In genomic region chr6:3678286-3678685, GRCm38 (mm10) we compare ENCODE assay signal across 7 mouse cellular contexts.
A peak's percentile ranks its signal among the peaks of the same experiment; 100 is the strongest.
DNase-seq lines count a peak whose midpoint lies in the region; ATAC-seq and TF ChIP-seq lines count a peak whose summit lies in the region.
"Not testable (repeated sequence)": the region's sequence is repeated elsewhere in the genome, so short reads cannot be mapped to it uniquely, and the experiment has no call there.

No protein-coding gene starts in this region.

- 28% methylated on average over 2 of the region's 2 CpGs for WGBS in forebrain, embryonic 10.5 days
- WGBS in midbrain, embryonic 10.5 days: 20% methylated on average over 2 of the region's 2 CpGs
- WGBS in midbrain, embryonic 12.5 days: 10% methylated on average over 2 of the region's 2 CpGs

- not testable (repeated sequence) for H3K4me2 ChIP-seq in midbrain, embryonic 12.5 days (replicated peaks)

- H3K4me1 ChIP-seq in ES-Bruce4 (ENCODE audit: control insufficient read depth, insufficient read depth, low read length); ES-E14 (ENCODE audit: control insufficient read depth in 2 of 2, insufficient read depth in 2 of 2, low read length in 2 of 2, poor library complexity in 1 of 2); midbrain, embryonic 12.5 days: not testable (repeated sequence)
- peaks cover 12% of the 10 kb centered on the region for H3K4me1 ChIP-seq in forebrain, embryonic 10.5 days
- H3K4me1 ChIP-seq in midbrain, embryonic 10.5 days: peaks cover 16% of the 10 kb centered on the region

- H3K9ac ChIP-seq in ES-Bruce4 (ENCODE audit: low read depth, poor library complexity, severe bottlenecking); ES-E14 (ENCODE audit: insufficient read depth, low read depth, low read length, poor library complexity, severe bottlenecking); midbrain, embryonic 12.5 days (replicated peaks): not testable (repeated sequence)

- H3K36me3 ChIP-seq in ES-Bruce4 (ENCODE audit: control insufficient read depth, insufficient read depth, low read length, poor library complexity, severe bottlenecking); ES-E14 (ENCODE audit: control insufficient read depth, insufficient read depth, low read length, poor library complexity, severe bottlenecking); forebrain, embryonic 10.5 days (replicated peaks); midbrain, embryonic 10.5 days; midbrain, embryonic 12.5 days: not testable (repeated sequence)

- H3K27ac ChIP-seq in ES-Bruce4 (ENCODE audit: insufficient read depth, low read length) (peak overlapping the region; percentile 96), ES-E14 (ENCODE audit: insufficient read depth, low read depth, low read length, poor library complexity, severe bottlenecking) (peak overlapping the region; percentile 85; the same call in 1 of the 2 replicates)
- 0 out of 2 replicates have a peak overlapping the region, but pooled peaks have one; percentile 20 for H3K27ac ChIP-seq in forebrain, embryonic 10.5 days
- peak overlapping the region; percentile 77 for H3K27ac ChIP-seq in midbrain, embryonic 10.5 days (replicated peaks)
- peak overlapping the region; percentile 56; the same call in 1 of the 2 replicates for H3K27ac ChIP-seq in midbrain, embryonic 12.5 days (replicated peaks)

- not testable (repeated sequence) for TF ChIP-seq CTCF in ES-Bruce4 (IDR thresholded peaks at IDR 0.05; ENCODE audit: low read depth, low read length)

- in situ Hi-C loops in ES-E14 (cut with MboI; ENCODE audit: low sequenced_read_pairs in 2 of 2, unreplicated experiment in 2 of 2): not testable (repeated sequence)

- peak; percentile 76 for TF ChIP-seq EP300 in ES-Bruce4 (IDR thresholded peaks at IDR 0.05; ENCODE audit: insufficient read depth, low read depth, low read length)

- TF ChIP-seq POLR2A in ES-Bruce4 (IDR thresholded peaks at IDR 0.05; ENCODE audit: insufficient read depth, low read length): not testable (repeated sequence)

- peak; percentile 6 for DNase-seq in ES-E14 (ENCODE audit: low read depth, low spot score)
- DNase-seq in ZHBTc4 (ENCODE audit: low read depth, low spot score): peak; percentile 52
- not testable (repeated sequence) for DNase-seq in forebrain, embryonic 10.5 days (ENCODE audit: extremely low spot score, low spot score); midbrain, embryonic 10.5 days (ENCODE audit: low spot score)
- DNase-seq in heart, adult 8-10 months (ENCODE audit: low spot score): peak; percentile 6

- not testable (repeated sequence) for H3K27me3 ChIP-seq in ES-Bruce4 (ENCODE audit: control insufficient read depth, insufficient read depth, low read length, poor library complexity, severe bottlenecking); forebrain, embryonic 10.5 days (ENCODE audit: poor library complexity, severe bottlenecking); midbrain, embryonic 10.5 days (ENCODE audit: low read depth, poor library complexity, severe bottlenecking); midbrain, embryonic 12.5 days

- peaks cover 35% of the 10 kb centered on the region for H3K9me3 ChIP-seq in ES-Bruce4 (replicated peaks; ENCODE audit: control insufficient read depth, insufficient read depth, low read length, poor library complexity, severe bottlenecking)
- H3K9me3 ChIP-seq in ES-E14 (ENCODE audit: control insufficient read depth, insufficient read depth, low read depth, low read length); forebrain, embryonic 10.5 days; midbrain, embryonic 10.5 days (replicated peaks); midbrain, embryonic 12.5 days: not testable (repeated sequence)

- not testable (repeated sequence) for ATAC-seq in midbrain, embryonic 12.5 days (ENCODE audit: low FRiP score, low read depth)

- H3K4me3 ChIP-seq in ES-Bruce4 (ENCODE audit: low read depth, low read length); ES-E14 (ENCODE audit: insufficient read depth in 1 of 2, low read depth in 1 of 2, low read length in 2 of 2, poor library complexity in 1 of 2, severe bottlenecking in 1 of 2); forebrain, embryonic 10.5 days; midbrain, embryonic 10.5 days; midbrain, embryonic 12.5 days: not testable (repeated sequence)

Comparison
In these comparisons a context has a peak if more than half of its experiments do, and no peak if none do; other contexts are left out.
1. H3K27ac ChIP-seq: peak in every context shown above with its lines; median percentile 96 in ES-Bruce4; 85 in ES-E14; 77 in midbrain, embryonic 10.5 days; 56 in midbrain, embryonic 12.5 days; 20 in forebrain, embryonic 10.5 days.